Mouse (Mus musculus): Measurements from ENCODE around the gene Lalba. TPM values are rescaled to one million over a fixed set of nuclear protein-coding genes. Genes with fewer than 3 reads are reported as not detected.
A peak's percentile ranks its signal among the peaks of the same experiment; 100 is the strongest.
"Not testable (repeated sequence)": the region's sequence is repeated elsewhere in the genome, so short reads cannot be mapped to it uniquely, and the experiment has no call there.

Gene Lalba
- not detected in 2 replicates for polyA plus RNA-seq (2015; fragmentation: Nextera tagmentation; extraction: Ambion mirVana)

DNA sequence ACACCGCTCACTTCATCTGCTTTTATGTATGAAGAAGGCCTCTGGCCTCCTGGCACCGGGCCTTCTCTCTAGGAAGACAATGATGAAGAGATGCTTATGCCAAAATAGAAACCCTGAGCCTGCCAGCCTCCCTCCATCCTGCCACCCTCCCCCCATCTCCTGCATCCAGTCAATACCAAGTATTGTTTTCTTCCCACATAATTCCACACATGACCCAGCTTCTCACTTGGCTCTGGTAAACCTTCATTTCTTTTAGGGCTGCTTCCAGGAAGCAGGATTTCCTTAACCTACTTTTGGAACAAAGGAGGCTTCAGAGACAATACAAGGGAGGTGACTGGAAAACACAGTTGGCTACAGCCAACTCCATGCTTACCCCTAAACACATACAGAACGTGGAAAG lies at the start of gene Lalba:
TSS of gene Lalba (minus strand) at position 21 of the 400 bp plus-strand sequence.
- ATAC-seq (ENCODE audit: low read depth) = no peak
- no peaks in the 10 kb centered on the region for H3K36me3 ChIP-seq (ENCODE audit: control insufficient read depth, insufficient read depth)
- H3K9ac ChIP-seq (ENCODE audit: low read depth, low read length) = no peak within 1 kb of the TSS
- no peaks in the 10 kb centered on the region for H3K27me3 ChIP-seq (ENCODE audit: control insufficient read depth, insufficient read depth, low read depth, low read length)
- H3K4me2 ChIP-seq (ENCODE audit: low read depth, low read length) = no peak within 1 kb of the TSS
- no peaks in the 10 kb centered on the region for H3K4me1 ChIP-seq (ENCODE audit: control insufficient read depth, low read depth, low read length)
- 49% methylated on average over 3 of the region's 3 CpGs for WGBS (ENCODE audit: insufficient replicate concordance)
- no peaks in the 10 kb centered on the region for H3K9me3 ChIP-seq (replicated peaks; ENCODE audit: control insufficient read depth, low read length)
- no peak within 1 kb of the TSS for H3K27ac ChIP-seq (ENCODE audit: low read length)
- H3K4me3 ChIP-seq (ENCODE audit: low read depth, low read length) = no peak within 1 kb of the TSS

DNA sequence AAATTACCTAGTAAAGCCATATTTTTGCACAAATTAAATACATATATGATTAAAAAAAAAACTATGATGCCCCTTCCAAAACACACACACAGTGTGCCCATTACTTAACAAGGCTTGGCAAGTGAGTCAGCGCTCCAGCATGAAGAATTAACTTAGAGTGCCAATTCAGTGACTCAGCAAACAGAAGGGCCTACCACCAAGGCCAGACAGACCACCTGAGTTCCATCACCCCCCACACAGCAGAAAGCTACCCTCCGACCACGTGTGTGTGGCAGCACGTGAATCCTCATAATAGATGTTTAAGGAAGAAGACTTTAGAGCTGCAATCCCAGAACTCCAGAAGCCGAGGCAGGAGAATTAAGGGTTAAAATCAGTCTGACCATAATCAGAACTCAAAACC lies 49.8 kb upstream of the Lalba start:
- H3K36me3 ChIP-seq (ENCODE audit: control insufficient read depth, insufficient read depth) = peaks cover 34% of the 10 kb centered on the region
- H3K9me3 ChIP-seq (replicated peaks; ENCODE audit: control insufficient read depth, low read length) = no peaks in the 10 kb centered on the region
- H3K27me3 ChIP-seq (ENCODE audit: control insufficient read depth, insufficient read depth, low read depth, low read length) = no peaks in the 10 kb centered on the region
- peaks cover 12% of the 10 kb centered on the region for H3K4me1 ChIP-seq (ENCODE audit: control insufficient read depth, low read depth, low read length)
- ATAC-seq (ENCODE audit: low read depth) = no peak
- H3K9ac ChIP-seq (ENCODE audit: low read depth, low read length) = peak overlapping the region; percentile 91
- H3K27ac ChIP-seq (ENCODE audit: low read length) = no peak overlapping the region
- peak overlapping the region; percentile 89 for H3K4me3 ChIP-seq (ENCODE audit: low read depth, low read length)
- H3K4me2 ChIP-seq (ENCODE audit: low read depth, low read length) = peak overlapping the region; percentile 77
- 21% methylated on average over 5 of the region's 5 CpGs for WGBS (ENCODE audit: insufficient replicate concordance)

DNA sequence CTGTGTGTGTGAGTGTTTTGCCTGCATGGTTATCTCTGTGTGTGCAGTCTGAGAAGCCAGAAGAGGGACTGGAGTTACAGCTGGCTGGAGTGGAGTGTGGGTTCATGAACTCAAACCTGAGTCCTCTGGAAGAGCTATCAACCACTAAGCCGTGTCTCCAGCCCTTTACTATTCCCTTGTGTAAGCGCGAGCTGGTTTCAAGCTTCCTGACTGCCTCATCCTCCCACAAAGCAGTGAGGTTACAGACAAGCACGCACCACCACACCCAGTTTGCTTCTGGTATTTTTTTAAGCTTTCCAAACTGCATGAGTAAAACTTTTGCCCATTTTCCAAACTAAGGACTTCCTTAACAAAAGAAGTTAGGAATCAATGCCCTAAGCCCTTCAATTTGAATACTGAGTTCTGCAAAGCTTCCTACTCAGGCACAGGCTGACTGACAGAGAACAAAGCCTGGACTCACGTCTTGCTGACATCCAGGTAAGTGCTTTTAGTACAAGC lies 45.6 kb upstream of the Lalba start:
- no peak for ATAC-seq (ENCODE audit: low read depth)
- no peak overlapping the region for H3K27ac ChIP-seq (ENCODE audit: low read length)
- H3K9me3 ChIP-seq (replicated peaks; ENCODE audit: control insufficient read depth, low read length) = no peaks in the 10 kb centered on the region
- H3K9ac ChIP-seq (ENCODE audit: low read depth, low read length) = no peak overlapping the region
- H3K4me2 ChIP-seq (ENCODE audit: low read depth, low read length) = no peak overlapping the region
- H3K4me1 ChIP-seq (ENCODE audit: control insufficient read depth, low read depth, low read length) = peaks cover 20% of the 10 kb centered on the region
- H3K27me3 ChIP-seq (ENCODE audit: control insufficient read depth, insufficient read depth, low read depth, low read length) = no peaks in the 10 kb centered on the region
- H3K4me3 ChIP-seq (ENCODE audit: low read depth, low read length) = no peak overlapping the region
- peaks cover 54% of the 10 kb centered on the region for H3K36me3 ChIP-seq (ENCODE audit: control insufficient read depth, insufficient read depth)
- 82% methylated on average over 5 of the region's 5 CpGs for WGBS (ENCODE audit: insufficient replicate concordance)

DNA sequence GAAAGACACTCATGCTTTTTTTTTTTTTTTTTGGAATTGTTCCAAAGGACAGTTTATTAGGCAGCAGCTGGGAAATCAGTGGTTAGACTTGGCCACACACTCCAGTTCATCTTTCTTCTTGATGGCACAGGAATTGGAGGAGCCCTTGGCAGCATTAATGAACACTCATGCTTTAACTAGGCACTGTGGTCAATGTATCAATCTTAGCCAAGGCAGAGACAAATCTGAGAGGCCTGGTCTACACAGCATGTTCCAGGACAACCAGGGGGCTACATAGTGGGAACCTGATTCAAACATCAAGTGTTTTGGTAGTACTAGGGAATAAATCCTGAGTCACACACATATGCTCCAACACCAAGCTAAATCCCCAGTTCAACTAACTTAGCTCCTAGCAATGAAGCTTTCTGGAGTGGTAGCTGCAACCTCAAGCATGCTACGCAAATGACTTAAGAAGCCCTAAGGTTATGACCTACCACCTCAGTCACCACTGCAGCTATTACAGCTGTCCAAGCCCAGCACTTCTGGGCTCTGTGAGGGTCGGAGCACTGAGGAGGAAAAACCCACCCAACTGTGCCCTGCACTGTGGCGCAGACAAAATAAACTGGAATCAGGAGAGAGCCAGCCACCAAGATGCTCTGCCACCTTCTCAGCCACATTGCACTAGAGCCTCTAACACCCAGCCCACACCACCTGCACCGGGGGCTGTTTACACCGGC lies 44.7 kb upstream of the Lalba start:
- H3K4me3 ChIP-seq (ENCODE audit: low read depth, low read length) = no peak overlapping the region
- no peak overlapping the region for H3K9ac ChIP-seq (ENCODE audit: low read depth, low read length)
- no peaks in the 10 kb centered on the region for H3K27me3 ChIP-seq (ENCODE audit: control insufficient read depth, insufficient read depth, low read depth, low read length)
- no peak overlapping the region for H3K27ac ChIP-seq (ENCODE audit: low read length)
- H3K4me1 ChIP-seq (ENCODE audit: control insufficient read depth, low read depth, low read length) = peaks cover 11% of the 10 kb centered on the region
- WGBS (ENCODE audit: insufficient replicate concordance) = 83% methylated on average over 5 of the region's 5 CpGs
- H3K9me3 ChIP-seq (replicated peaks; ENCODE audit: control insufficient read depth, low read length) = no peaks in the 10 kb centered on the region
- H3K4me2 ChIP-seq (ENCODE audit: low read depth, low read length) = no peak overlapping the region
- H3K36me3 ChIP-seq (ENCODE audit: control insufficient read depth, insufficient read depth) = peaks cover 60% of the 10 kb centered on the region
- ATAC-seq (ENCODE audit: low read depth) = no peak

DNA sequence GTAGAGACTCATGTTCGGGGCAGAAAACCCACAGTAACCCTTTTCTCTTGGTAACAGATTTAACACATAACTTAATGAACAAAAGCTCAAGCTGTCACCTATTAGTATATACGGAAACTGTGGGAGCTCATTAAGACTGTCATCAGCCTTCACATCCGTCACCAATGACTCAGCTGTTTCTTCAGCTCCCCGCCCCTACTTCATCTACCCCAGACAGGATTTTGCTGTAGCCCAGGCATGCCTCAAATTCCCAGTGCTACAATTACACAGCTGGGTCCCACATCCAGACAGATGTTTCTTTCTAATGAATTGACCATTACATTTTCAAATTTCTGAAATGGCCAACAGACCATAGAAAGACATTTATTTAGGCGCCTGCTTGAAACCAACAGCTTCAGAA lies 43.5 kb upstream of the Lalba start:
- peaks cover 60% of the 10 kb centered on the region for H3K36me3 ChIP-seq (ENCODE audit: control insufficient read depth, insufficient read depth)
- ATAC-seq (ENCODE audit: low read depth) = peak; percentile 84
- H3K4me1 ChIP-seq (ENCODE audit: control insufficient read depth, low read depth, low read length) = peaks cover 8% of the 10 kb centered on the region
- peak overlapping the region; percentile 54 for H3K27ac ChIP-seq (ENCODE audit: low read length)
- 48% methylated on average over 5 of the region's 5 CpGs for WGBS (ENCODE audit: insufficient replicate concordance)
- peak overlapping the region; percentile 19; the same call in 1 of the 2 replicates for H3K4me2 ChIP-seq (ENCODE audit: low read depth, low read length)
- no peaks in the 10 kb centered on the region for H3K27me3 ChIP-seq (ENCODE audit: control insufficient read depth, insufficient read depth, low read depth, low read length)
- H3K4me3 ChIP-seq (ENCODE audit: low read depth, low read length) = no peak overlapping the region
- H3K9me3 ChIP-seq (replicated peaks; ENCODE audit: control insufficient read depth, low read length) = no peaks in the 10 kb centered on the region
- no peak overlapping the region for H3K9ac ChIP-seq (ENCODE audit: low read depth, low read length)

DNA sequence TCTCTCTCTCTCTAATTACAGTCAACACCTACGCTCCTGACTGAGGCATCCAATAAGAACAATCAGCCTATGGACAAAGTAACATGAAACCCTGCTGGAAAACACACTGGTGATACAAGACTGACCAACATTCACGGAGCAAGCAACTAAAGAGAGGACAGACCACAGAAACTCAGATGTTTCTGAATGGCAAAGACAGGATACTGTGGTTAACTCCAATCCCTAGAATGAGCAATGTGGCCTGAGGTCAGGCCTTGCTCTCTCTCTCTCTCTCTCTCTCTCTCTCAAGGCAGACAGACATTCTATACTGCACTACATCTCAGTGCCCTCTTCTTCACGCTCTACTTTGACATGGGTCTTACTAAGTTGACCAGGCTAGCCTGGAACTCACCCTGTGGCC lies 38.7 kb upstream of the Lalba start:
- peaks cover 43% of the 10 kb centered on the region for H3K36me3 ChIP-seq (ENCODE audit: control insufficient read depth, insufficient read depth)
- no peaks in the 10 kb centered on the region for H3K9me3 ChIP-seq (replicated peaks; ENCODE audit: control insufficient read depth, low read length)
- peaks cover 6% of the 10 kb centered on the region for H3K4me1 ChIP-seq (ENCODE audit: control insufficient read depth, low read depth, low read length)
- H3K9ac ChIP-seq (ENCODE audit: low read depth, low read length) = no peak overlapping the region
- H3K4me3 ChIP-seq (ENCODE audit: low read depth, low read length) = no peak overlapping the region
- H3K4me2 ChIP-seq (ENCODE audit: low read depth, low read length) = no peak overlapping the region
- H3K27me3 ChIP-seq (ENCODE audit: control insufficient read depth, insufficient read depth, low read depth, low read length) = no peaks in the 10 kb centered on the region
- ATAC-seq (ENCODE audit: low read depth) = no peak
- 80% methylated on average over 3 of the region's 3 CpGs for WGBS (ENCODE audit: insufficient replicate concordance)
- no peak overlapping the region for H3K27ac ChIP-seq (ENCODE audit: low read length)

DNA sequence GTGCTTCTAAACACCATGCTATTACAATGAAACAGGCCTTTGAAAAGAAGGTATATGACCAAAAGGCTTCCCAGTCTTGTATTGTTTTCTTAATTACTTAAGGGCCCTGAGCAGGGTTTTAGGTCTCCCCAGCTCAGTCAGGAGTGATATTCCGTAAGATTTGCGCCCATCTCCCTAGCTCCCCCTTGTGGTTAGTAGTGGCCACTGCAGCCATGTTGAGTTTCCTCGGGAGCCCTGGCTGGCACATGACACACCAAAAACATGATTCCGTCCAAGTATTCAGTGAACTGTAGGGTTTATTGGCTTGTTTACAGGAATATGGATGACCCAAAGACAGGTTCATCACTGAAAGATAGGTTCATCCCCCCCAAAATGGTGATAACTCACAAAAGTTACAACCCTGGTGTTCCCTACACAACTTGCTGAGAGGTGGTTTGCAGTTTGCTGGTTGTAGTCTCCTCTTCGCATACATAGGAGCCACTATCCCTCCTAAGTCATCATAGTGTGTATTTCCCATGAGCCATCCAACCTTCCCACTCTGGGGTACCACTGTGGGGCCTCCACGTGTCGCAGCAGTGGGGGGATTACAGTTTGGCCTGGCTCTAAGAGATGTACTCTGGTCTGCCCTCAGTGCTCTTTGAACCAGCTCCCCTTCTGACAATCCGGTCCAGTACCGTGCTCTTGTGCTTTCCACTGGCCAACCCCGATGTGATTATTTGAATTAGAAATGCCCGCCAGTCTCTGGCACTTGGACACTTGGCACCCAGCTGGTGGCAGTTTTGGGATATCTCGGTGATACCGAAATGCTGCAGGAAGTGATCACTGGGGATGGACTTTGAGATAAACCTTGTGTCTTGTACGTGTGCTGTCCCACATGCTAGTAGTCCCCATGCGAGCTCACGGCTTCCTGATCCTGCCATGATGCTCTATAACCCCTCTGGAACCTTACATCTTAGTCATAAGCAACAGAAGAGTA lies 35.1 kb upstream of the Lalba start:
- no peak for ATAC-seq (ENCODE audit: low read depth)
- no peak overlapping the region for H3K4me2 ChIP-seq (ENCODE audit: low read depth, low read length)
- peaks cover 24% of the 10 kb centered on the region for H3K36me3 ChIP-seq (ENCODE audit: control insufficient read depth, insufficient read depth)
- H3K9ac ChIP-seq (ENCODE audit: low read depth, low read length) = no peak overlapping the region
- H3K27me3 ChIP-seq (ENCODE audit: control insufficient read depth, insufficient read depth, low read depth, low read length) = no peaks in the 10 kb centered on the region
- H3K4me1 ChIP-seq (ENCODE audit: control insufficient read depth, low read depth, low read length) = no peaks in the 10 kb centered on the region
- 42% methylated on average over 16 of the region's 16 CpGs for WGBS (ENCODE audit: insufficient replicate concordance)
- H3K9me3 ChIP-seq (replicated peaks; ENCODE audit: control insufficient read depth, low read length) = no peaks in the 10 kb centered on the region
- no peak overlapping the region for H3K27ac ChIP-seq (ENCODE audit: low read length)
- H3K4me3 ChIP-seq (ENCODE audit: low read depth, low read length) = no peak overlapping the region

DNA sequence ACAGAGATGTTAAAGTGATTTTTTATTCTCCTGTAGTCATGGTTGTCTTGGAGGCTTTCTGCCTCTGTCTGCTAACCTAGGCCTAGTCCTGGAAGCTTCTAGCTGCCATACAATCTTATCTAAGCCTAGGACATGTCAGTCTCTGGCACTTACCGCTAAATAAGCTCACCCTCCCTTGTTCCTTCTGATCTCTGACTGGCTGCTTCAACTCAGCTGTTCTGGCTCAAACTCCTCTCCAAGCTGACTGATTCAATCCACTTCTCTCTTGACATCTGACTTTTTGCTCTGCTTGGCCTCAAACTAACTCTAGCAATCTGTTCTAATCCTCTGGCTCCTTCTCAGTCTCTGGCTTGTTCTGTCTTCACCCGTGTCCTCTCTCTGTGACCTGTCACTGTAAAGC lies 32.3 kb upstream of the Lalba start:
- H3K36me3 ChIP-seq (ENCODE audit: control insufficient read depth, insufficient read depth) = peaks cover 11% of the 10 kb centered on the region
- ATAC-seq (ENCODE audit: low read depth); H3K4me2 ChIP-seq (ENCODE audit: low read depth, low read length); H3K27me3 ChIP-seq (ENCODE audit: control insufficient read depth, insufficient read depth, low read depth, low read length); H3K9ac ChIP-seq (ENCODE audit: low read depth, low read length); H3K9me3 ChIP-seq (replicated peaks; ENCODE audit: control insufficient read depth, low read length); H3K4me3 ChIP-seq (ENCODE audit: low read depth, low read length); H3K4me1 ChIP-seq (ENCODE audit: control insufficient read depth, low read depth, low read length); H3K27ac ChIP-seq (ENCODE audit: low read length): not testable (repeated sequence)
- WGBS (ENCODE audit: insufficient replicate concordance) = 46% methylated on average over 2 of the region's 2 CpGs
